Mouse (Mus musculus): ENCODE data around the gene Asphd2.
"Not testable (repeated sequence)": the region's sequence is repeated elsewhere in the genome, so short reads cannot be mapped to it uniquely, and the experiment has no call there.

Gene Asphd2

DNA sequence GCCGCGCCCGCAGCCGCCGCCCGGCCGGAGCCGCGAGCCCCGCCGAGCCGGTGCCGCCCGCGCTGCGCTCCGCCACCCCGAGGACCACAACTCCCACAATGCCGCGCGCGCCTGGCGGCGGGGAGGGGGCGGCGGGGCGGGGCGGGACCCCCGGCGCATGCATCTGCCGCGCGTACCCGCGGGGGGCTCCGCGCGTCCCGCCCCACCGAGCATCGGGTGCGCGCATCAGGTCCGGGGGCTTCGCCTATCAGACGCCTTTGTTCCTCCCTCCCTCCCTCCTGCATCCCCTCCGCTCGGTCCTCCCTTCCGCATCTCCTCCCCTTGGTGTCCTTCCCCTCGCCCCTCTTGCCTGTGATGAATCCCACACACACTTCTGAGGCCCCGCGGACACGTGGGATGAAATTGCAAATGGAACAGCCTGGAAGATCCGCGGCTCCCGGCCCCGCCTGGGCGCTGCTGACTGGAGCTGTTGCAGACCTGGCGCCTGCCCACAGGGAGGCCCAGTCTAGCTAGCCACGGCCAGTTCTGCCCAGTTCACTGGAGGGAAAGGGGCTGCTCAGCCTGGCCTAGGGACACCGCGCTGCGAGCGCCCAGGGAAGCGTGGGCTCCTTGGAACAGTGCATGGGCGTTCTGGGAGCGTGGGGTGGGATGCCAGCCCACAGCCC, at the start of gene Asphd2:
Gene Asphd2 (minus strand): TSS at position 88 of the 665 bp plus-strand sequence.
- peak; percentile 80 for DNase-seq

DNA sequence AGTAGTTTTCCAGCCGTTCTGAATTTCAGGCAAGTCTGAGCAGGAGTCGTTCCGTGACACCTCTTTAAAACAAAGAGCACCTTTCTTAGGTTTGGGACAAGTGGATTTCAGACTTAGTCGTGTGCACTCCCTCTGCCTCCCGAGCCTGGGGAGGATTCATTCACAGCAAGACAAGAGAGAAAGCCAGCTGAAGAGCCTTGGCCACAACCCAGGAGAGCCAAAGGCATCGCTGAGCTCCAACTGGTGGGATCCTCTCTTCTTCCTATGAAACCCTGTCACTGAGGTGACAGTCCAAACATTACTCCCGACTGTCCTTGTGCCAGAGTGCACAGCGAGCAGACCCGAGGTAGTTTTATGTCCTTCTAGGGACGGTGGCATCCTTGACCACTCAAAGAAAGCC, 43.9 kb upstream of the Asphd2 start:
- DNase-seq, result peak; percentile 19

- peak; percentile 74 for DNase-seq
Observed at GRCm38 (mm10) chr5:112433004-112433403, 38.3 kb upstream of the Asphd2 start.

DNA sequence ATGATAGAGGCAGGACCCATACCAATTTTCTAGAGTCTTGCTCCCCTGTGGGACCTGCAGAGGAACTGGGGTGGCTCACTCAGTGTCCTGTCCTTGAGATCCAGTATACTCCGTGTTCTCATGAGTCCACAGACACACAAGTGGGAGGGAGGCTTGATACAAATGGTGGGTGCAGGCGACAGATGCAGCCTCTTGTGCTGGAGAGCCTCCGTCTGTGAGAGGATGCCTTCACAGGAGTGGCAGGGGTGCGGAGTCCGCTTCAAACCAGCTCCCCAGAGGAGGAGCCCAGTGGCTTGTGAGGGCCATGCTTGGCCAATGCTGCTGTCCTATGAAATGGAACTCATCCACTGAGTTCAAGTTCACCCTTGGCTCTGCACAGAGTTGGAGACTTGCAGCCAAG, 37.4 kb upstream of the Asphd2 start:
- no peak for DNase-seq

DNA sequence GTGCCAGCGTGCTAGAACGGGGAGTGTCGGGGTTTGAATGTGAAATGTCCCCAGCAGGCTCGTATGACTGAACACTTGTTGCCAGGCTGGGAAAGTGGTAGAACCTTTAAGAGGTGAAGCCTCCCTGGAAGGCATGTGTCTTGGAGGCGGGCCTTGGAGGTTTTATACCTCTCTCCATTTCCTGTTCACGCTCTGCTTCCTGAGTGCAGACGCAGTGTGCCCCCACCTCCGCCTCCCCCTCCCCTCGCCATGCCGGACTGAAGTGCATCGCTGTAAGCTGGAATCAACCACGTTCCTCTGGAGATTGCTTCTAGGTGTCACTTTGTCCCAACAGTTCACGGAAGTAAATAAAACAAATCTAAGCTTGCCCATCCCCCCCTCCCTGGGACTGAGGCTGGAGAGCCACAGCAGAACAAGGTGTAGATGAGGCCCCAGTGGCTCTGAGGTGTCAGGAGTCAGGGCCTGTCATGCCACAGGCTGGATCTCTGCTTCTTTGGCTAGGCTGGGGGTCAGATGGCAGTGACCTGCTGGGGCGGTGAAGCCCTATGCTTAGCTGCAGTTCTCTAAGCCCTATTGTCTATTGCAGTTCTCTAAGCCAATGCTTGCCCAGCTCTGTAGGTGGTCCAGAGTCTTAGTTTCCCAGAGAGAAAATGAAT, 36.6 kb upstream of the Asphd2 start:
- peak; percentile 22 for DNase-seq

DNA sequence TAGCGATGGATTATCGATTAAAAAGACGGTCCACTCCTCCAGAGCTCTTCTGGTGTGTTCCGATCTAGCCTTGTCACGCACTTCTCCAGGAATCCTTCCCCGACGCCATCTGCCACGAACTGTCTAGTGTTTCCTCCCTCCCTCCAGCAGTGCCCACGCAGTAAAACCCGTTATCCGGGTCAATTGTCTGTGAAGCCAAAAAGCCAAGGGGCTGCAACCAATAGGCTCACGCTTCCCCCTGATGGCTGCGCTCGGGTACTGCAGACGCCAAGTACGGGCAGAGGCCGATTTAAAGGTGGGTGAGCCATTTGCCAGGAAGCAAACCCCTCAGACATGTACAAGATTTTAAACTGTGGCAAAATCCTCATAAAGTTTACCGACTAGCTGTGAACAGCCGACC, 34.3 kb upstream of the Asphd2 start:
- peak; percentile 70 for DNase-seq

- peak; percentile 53 for DNase-seq
Observed at GRCm38 (mm10) chr5:112427283-112427682, 32.6 kb upstream of the Asphd2 start.

- DNase-seq, result no peak
Observed at GRCm38 (mm10) chr5:112426635-112427034, 32.0 kb upstream of the Asphd2 start.

DNA sequence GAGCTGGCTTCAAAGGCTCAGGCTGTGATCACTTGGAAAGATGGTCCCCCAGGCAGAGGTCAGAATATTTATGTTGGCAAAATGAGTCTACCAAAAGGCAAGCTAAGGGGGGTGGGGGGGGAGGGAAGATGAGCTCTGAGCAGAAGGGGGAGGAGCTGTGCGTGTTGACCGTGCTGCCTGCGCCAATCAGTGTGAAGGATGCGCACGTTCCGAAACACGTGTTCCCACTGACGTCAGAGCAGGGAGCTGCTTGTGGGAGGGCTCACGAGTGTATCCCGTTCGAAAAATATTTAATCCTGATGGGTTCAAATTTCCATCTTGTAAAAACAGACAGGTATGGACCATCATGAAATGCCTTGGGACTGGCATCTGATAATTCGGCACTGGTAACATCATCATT, 24.9 kb upstream of the Asphd2 start:
- no peak for DNase-seq

GRCm38 (mm10) chr5:112418023-112418422, 23.4 kb upstream of the Asphd2 start:
- no peak for DNase-seq

DNA sequence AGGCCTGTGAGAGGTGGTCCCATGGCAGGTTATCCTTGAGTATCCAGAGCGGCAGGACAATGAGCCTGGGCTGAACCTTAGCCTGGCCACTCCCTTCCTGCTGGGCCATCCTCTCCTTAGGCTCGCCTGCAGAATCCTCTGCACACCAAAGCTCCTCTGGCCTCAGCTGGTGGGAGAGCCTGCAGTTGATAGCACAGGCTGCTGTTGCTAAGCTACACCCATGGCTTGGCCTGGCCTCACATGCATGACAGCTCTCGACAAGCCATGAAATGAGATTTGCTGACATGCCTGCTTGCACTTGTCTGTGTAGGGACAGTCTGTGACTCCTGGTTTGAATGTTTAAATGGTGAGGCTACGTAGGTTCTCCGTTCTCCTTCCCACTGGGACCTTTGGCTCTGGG, 22.0 kb upstream of the Asphd2 start:
- no peak for DNase-seq

- DNase-seq, result not testable (repeated sequence)
Observed at GRCm38 (mm10) chr5:112412781-112413180, 18.1 kb upstream of the Asphd2 start.

DNA sequence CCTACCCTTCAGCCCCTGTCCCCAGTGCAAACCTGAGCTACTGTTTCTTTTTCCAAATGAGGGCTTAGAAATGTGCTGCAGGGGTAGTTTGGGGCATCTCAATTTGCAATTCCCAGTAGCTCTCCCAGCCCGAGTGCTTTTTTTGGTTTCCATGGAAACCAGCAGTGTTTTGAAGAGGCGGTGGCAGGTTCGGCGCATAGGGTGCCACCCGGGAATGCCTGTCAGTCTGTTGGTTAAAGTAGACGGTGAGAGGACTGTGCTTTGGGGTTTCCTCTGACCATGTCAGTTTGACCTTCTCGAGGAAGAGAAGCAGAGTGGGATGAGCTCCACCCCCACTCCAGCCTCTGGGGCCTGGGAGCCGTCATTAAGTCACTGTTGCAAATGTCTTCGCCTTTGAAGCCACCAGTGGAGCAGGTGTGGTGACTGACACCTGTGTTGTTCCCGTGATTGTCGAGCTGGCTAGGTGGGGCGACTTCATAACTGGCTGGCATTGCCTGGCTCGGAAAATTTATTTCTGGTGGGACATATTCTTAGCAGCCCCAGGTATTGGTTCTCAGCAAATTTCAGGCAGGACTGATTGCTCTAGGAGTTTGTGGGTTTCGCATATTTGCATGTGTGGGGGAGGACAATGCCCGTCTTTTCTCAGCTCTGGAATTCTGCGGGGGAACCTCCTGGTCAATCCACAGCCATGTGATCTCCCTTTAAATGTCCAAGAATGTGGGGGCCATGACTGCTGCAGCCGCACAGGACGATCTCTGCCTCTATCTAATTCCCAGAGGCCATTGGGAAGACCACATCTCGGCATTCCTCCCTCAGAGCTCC, 17.1 kb upstream of the Asphd2 start:
- DNase-seq, result no peak

GRCm38 (mm10) chr5:112411072-112411471, 16.4 kb upstream of the Asphd2 start:
- no peak for DNase-seq

DNA sequence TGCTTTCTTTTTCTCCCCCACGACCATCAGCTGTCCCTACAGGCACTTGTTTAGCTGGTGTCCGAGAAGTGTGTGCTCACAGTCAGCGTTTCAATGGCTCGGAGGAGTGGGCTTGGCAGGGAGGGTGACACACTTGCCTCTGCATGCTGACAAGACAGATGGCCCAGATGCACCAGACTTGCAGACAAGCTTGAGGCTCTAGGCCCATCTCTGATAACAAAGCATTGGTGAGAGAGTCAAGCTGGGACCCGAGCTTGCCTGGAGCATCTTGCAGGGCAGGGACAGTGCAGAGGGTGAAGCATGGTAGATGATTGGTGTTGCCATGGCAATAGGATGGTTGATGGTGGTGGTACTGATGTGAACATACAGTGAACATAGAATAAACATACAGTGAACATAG, 14.6 kb upstream of the Asphd2 start:
- DNase-seq, result no peak

DNA sequence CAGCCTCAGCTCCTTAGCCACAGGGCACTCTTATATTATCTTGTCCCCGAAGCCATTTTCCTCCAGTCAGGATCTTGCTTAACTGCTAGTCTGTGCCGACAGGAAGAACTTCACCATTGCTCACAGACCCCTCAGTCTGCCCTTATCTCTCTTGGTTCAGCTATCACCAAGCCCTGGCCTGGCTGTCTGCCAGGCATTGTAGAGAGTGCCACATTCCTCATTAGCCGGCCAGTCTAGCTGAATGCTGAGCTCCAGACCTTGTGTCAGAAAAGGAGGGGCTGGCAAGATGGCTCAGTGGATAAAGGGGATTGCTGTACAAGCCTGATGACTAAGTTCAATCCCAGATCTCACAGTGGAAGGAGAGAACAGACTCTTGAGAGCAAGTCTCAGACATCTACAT, 11.4 kb upstream of the Asphd2 start:
- no peak for DNase-seq

- DNase-seq, result no peak
Observed at GRCm38 (mm10) chr5:112402437-112402836, 7.8 kb upstream of the Asphd2 start.

GRCm38 (mm10) chr5:112399284-112399683, 4.6 kb upstream of the Asphd2 start:
- DNase-seq, result no peak

DNA sequence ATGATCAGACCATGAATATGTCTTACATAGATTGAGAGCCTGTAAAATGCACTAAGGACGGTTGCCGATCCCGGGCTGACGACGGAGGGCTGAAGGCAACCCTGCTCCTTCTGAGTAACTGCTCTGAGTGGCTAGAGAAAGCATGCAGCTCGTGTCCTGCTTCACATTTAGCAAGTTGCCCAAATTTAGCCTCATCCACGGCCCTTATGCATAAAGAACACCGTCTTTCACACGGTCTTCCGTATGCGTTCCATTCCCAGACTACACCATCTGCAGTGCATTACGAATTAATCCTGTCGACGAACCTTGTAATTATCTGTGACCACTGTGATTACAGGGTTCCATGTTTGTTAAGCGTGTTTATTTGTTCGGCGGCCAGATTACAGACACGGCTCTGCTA, 1.4 kb upstream of the Asphd2 start:
- no peak for DNase-seq

DNA sequence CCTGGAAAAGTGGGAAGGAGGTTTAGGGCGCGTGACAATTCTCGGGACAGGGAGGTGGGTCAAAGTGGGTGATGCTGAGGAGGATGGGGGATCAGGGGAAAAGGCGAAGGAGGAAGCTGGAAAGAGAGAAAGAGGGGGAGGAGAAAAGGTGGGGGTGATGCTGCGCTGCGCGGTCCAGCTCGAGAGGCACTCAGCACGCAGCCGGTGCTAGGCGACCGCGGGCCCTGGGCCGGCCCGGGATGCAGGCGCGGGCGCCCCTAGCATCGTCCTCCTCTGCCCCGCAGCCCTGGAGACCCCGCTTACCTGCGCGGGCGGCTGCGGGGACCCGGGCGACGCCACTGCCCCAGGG, 277 bp downstream of the Asphd2 start:
- DNase-seq, result peak; percentile 57

DNA sequence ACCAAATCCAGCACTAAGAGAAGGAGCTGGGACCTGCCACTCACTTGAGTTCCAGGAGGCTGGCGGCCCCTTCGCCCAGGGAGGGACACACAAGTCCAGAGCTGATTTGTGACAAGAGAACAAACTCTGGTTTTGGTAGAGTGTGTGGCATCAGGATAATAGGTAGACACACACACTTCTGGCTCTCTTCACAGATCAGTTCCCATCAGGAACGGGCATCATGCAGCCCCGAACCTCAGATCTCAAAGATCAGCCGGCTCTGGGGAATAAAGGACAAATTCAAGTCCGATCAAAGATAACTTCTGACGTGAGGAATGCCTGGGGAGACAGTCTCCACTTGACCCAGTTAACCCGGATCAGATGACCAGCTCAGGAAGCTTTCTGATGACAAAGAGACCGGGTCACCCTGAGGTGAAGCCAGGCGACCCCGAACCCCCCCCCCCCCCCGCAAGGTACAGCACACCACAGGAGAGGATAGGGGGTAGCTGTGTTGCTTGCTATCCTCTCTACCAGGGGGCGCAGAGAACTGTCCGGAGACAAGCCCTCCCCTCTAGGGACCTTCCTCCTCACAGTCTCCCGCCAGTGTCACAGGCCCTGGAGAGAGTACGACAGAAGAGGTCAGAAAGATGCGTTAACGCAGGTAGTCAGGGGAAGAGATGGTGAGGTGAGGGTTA, 788 bp downstream of the Asphd2 start:
- no peak for DNase-seq

DNA sequence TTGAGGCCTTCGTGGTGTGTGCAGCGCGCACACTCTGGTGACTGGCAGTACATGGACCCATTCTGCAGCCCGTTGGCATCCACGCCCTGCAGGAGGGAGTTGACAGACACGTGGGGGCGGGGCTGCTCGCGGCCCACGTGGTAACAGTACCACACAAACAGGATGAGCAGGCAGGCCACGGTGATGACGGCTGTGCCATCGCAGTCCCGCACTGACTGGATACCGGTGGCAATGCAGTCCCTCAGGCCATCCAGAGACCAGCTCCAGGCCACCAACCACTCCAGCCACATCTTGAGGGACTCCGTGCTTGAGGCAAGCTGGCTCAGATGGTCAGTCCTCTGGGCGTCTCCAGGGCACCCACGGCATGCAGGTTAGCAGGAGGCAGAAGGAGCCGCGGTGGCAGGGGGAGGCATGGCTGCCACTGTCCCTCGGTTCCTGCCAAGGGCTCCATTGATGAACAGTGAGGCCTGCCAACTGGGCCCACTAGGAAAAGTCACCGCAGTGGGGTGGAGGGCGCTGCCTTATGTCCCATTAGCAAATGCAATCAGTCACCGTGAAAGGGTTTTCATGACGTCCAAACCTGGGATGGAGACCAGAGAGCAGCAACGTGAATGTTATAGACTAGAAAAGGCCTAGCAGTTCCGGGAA, 2.9 kb downstream of the Asphd2 start:
- DNase-seq, result peak; percentile 58

DNA sequence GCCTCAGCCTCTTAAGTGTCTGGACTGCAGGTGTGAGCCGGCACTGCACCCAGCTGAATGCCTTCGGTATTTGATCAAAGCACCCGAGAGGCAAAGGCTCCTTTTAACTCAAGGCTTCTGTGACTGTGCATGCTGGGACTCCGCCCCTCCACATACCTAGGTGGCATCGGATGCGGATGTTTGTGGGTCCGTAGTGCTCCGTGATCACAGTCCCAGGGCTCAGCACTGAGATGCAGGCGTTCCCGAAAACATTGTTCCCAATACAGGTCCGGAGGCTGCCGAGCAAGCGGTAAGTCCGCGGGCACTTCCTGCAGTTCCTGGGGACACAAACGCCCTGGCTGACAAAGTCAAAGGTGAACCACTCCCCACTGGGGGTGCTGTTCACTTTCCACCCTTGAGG, 3.7 kb downstream of the Asphd2 start:
- DNase-seq, result no peak
